Mouse (Mus musculus) stomach, embryonic 14.5 days (tissue): ENCODE measurements around the gene Cdc14b. TPM values are rescaled to one million over a fixed set of nuclear protein-coding genes. Genes with fewer than 3 reads are reported as not detected.

Experiments used
- ATAC-seq: fragments of 200-750 bp; cut with Nextera tagmentation; 2 replicates; pipeline ENCODE4 v1.8.0; 2017; ENCODE audit warnings: low read depth, moderate TSS enrichment; ENCODE audit not compliant: insufficient number of reproducible peaks, insufficient read depth, low FRiP score
- H3K27ac ChIP-seq: fragments of 300-500 bp; sonication (generic); 2 replicates; pipeline ENCODE4 v1.5.1; 2014; ENCODE audit warnings: mild to moderate bottlenecking, low read length, moderate library complexity, mixed read lengths
- H3K27me3 ChIP-seq: fragments of 300-500 bp; sonication (generic); 2 replicates; pipeline ENCODE4 v1.6.1; 2014; ENCODE audit warnings: low read length, control low read depth, mixed read lengths; ENCODE audit not compliant: control insufficient read depth, insufficient read depth
- H3K36me3 ChIP-seq: fragments of 300-500 bp; sonication (generic); 2 replicates; pipeline ENCODE4 v1.6.1; 2014; ENCODE audit warnings: mild to moderate bottlenecking, control low read depth, low read length, moderate library complexity, mixed read lengths; ENCODE audit not compliant: control insufficient read depth, insufficient read depth
- H3K4me1 ChIP-seq: fragments of 300-500 bp; sonication (generic); 2 replicates; pipeline ENCODE4 v1.6.1; 2014; ENCODE audit warnings: low read length, control low read depth, mixed read lengths; ENCODE audit not compliant: control insufficient read depth, insufficient read depth
- H3K4me2 ChIP-seq: fragments of 300-500 bp; sonication (generic); replicated peaks from 2 replicates; pipeline ENCODE4 v1.6.1; 2014; ENCODE audit warnings: low read depth, low read length, control low read depth
- H3K4me3 ChIP-seq: fragments of 300-500 bp; sonication (generic); 2 replicates; pipeline ENCODE4 v1.5.1; 2014; ENCODE audit warnings: low read depth, low read length, control low read depth
- H3K9ac ChIP-seq: fragments of 300-500 bp; sonication (generic); replicated peaks from 2 replicates; pipeline ENCODE4 v1.6.1; 2014; ENCODE audit warnings: low read depth, mild to moderate bottlenecking, control low read depth, low read length, moderate library complexity, mixed read lengths
- H3K9me3 ChIP-seq: fragments of 300-500 bp; sonication (generic); 2 replicates; pipeline ENCODE4 v1.6.1; 2016; ENCODE audit warnings: low read depth, low read length, control low read depth; ENCODE audit not compliant: control insufficient read depth
- WGBS: fragments of 180-500 bp; shearing (Covaris S2); extraction: QIAGEN DNeasy Blood & Tissue Kit; methylation state at CpG from one replicate; pipeline ENCODE4 v1.1.7; 2014; 5-methylcytosine and 5-hydroxymethylcytosine counted together
- polyA plus RNA-seq: library from polyadenylated mRNA; unstranded; fragments of >200 nt; fragmentation: Nextera tagmentation; extraction: Ambion mirVana; gene quantifications from 2 replicates; pipeline ENCODE4 v1.2.1, GENCODE M21; 2014

Gene Cdc14b
- polyA plus RNA-seq = 43.9 and 46.0 TPM in 2 replicates

- ATAC-seq = peak; percentile 95
- Histone ChIP-seq H3K4me1 (peaks cover 8% of the 10 kb centered on the region; the same call in 1 of the 2 replicates), H3K36me3 (no peaks in the 10 kb centered on the region), H3K4me2 (peak within 1 kb of the TSS; percentile 100), H3K27ac (peak within 1 kb of the TSS; percentile 24), H3K4me3 (peak within 1 kb of the TSS; percentile 78), H3K9ac (peak within 1 kb of the TSS; percentile 76), H3K9me3 (no peaks in the 10 kb centered on the region), H3K27me3 (no peaks in the 10 kb centered on the region)
- WGBS = 1% methylated on average over 52 of the region's 57 CpGs
Measured at GRCm38 (mm10) chr13:64274879-64275753, at the start of gene Cdc14b. Gene Cdc14b, minus strand, starts transcription at chr13:64275290.

GRCm38 (mm10) chr13:64322561-64323281 is 47.6 kb upstream of the Cdc14b start:
- Histone ChIP-seq H3K9me3 (no peaks in the 10 kb centered on the region), H3K36me3 (no peaks in the 10 kb centered on the region), H3K4me3 (no peak overlapping the region), H3K9ac (no peak overlapping the region), H3K4me2 (no peak overlapping the region), H3K27me3 (no peaks in the 10 kb centered on the region), H3K4me1 (no peaks in the 10 kb centered on the region), H3K27ac (no peak overlapping the region)
- ATAC-seq = no peak
- WGBS = 84% methylated on average over 8 of the region's 8 CpGs

GRCm38 (mm10) chr13:64320334-64320733 is 45.2 kb upstream of the Cdc14b start:
- no peaks in the 10 kb centered on the region for H3K9me3 ChIP-seq
- H3K4me1 ChIP-seq = no peaks in the 10 kb centered on the region
- no peak overlapping the region for H3K4me3 ChIP-seq
- H3K36me3 ChIP-seq = no peaks in the 10 kb centered on the region
- no peak for ATAC-seq
- no peak overlapping the region for H3K27ac ChIP-seq
- H3K9ac ChIP-seq = no peak overlapping the region
- no peak overlapping the region for H3K4me2 ChIP-seq
- no peaks in the 10 kb centered on the region for H3K27me3 ChIP-seq
- WGBS = 67% methylated on average over 8 of the region's 8 CpGs

- Histone ChIP-seq H3K4me1 (no peaks in the 10 kb centered on the region), H3K27ac (no peak overlapping the region), H3K9me3 (no peaks in the 10 kb centered on the region), H3K27me3 (no peaks in the 10 kb centered on the region), H3K9ac (no peak overlapping the region), H3K4me2 (no peak overlapping the region), H3K4me3 (no peak overlapping the region), H3K36me3 (no peaks in the 10 kb centered on the region)
- no peak for ATAC-seq
Measured at GRCm38 (mm10) chr13:64319782-64320181, 44.7 kb upstream of the Cdc14b start.

- H3K4me3 ChIP-seq = no peak overlapping the region
- no peak overlapping the region for H3K4me2 ChIP-seq
- H3K9ac ChIP-seq = no peak overlapping the region
- 69% methylated on average over 2 of the region's 2 CpGs for WGBS
- H3K4me1 ChIP-seq = no peaks in the 10 kb centered on the region
- H3K27ac ChIP-seq = no peak overlapping the region
- ATAC-seq = no peak
- H3K36me3 ChIP-seq = no peaks in the 10 kb centered on the region
- no peaks in the 10 kb centered on the region for H3K27me3 ChIP-seq
- no peaks in the 10 kb centered on the region for H3K9me3 ChIP-seq
Measured at GRCm38 (mm10) chr13:64318355-64318754, 43.3 kb upstream of the Cdc14b start.

GRCm38 (mm10) chr13:64315483-64316050 is 40.5 kb upstream of the Cdc14b start:
- no peaks in the 10 kb centered on the region for H3K9me3 ChIP-seq
- H3K9ac ChIP-seq = no peak overlapping the region
- ATAC-seq = no peak
- no peak overlapping the region for H3K4me2 ChIP-seq
- H3K4me1 ChIP-seq = peaks cover 8% of the 10 kb centered on the region; the same call in 1 of the 2 replicates
- no peaks in the 10 kb centered on the region for H3K36me3 ChIP-seq
- no peak overlapping the region for H3K4me3 ChIP-seq
- H3K27me3 ChIP-seq = no peaks in the 10 kb centered on the region
- WGBS = 2% methylated on average over 3 of the region's 3 CpGs
- no peak overlapping the region for H3K27ac ChIP-seq

- Histone ChIP-seq H3K4me1 (peaks cover 15% of the 10 kb centered on the region; the same call in 1 of the 2 replicates), H3K36me3 (no peaks in the 10 kb centered on the region), H3K27me3 (no peaks in the 10 kb centered on the region), H3K4me2 (no peak overlapping the region), H3K4me3 (no peak overlapping the region), H3K27ac (no peak overlapping the region), H3K9ac (no peak overlapping the region), H3K9me3 (no peaks in the 10 kb centered on the region)
- no peak for ATAC-seq
- WGBS = 69% methylated on average over 3 of the region's 3 CpGs
Measured at GRCm38 (mm10) chr13:64314041-64314440, 39.0 kb upstream of the Cdc14b start.

GRCm38 (mm10) chr13:64312916-64313289 is 37.8 kb upstream of the Cdc14b start:
- H3K4me1 ChIP-seq = peaks cover 15% of the 10 kb centered on the region; the same call in 1 of the 2 replicates
- peak overlapping the region; percentile 33 for H3K4me2 ChIP-seq
- peaks cover 5% of the 10 kb centered on the region for H3K36me3 ChIP-seq
- peak overlapping the region; percentile 77 for H3K4me3 ChIP-seq
- no peaks in the 10 kb centered on the region for H3K27me3 ChIP-seq
- peak; percentile 28; the same call in 1 of the 2 replicates for ATAC-seq
- H3K27ac ChIP-seq = no peak overlapping the region
- H3K9ac ChIP-seq = peak overlapping the region; percentile 15; the same call in 1 of the 2 replicates
- 0% methylated on average over 2 of the region's 2 CpGs for WGBS
- no peaks in the 10 kb centered on the region for H3K9me3 ChIP-seq
